Mouse (Mus musculus) MEL (cell line): ENCODE measurements around the gene Tmem116.

Experiments used
- CTCF ChIP-seq, 3 experiments: IDR thresholded peaks in 2 of 3; conservative IDR thresholded peaks in 1 of 3; 2 replicates each; pipeline ENCODE4 v1.5.1; 2011 to 2012; ENCODE audit warnings: low read length in 3 of 3, low read depth in 2 of 3, mild to moderate bottlenecking in 2 of 3, improper control_type of control experiment in 1 of 3, inconsistent platforms in 1 of 3, mixed read lengths in 1 of 3, moderate library complexity in 1 of 3; ENCODE audit not compliant: control insufficient read depth in 1 of 3, insufficient read depth in 1 of 3, poor library complexity in 1 of 3, severe bottlenecking in 1 of 3
- ELF1 ChIP-seq: IDR thresholded peaks from 2 replicates; pipeline ENCODE4 v1.6.1; 2014; ENCODE audit warnings: low read depth, mild to moderate bottlenecking, inconsistent platforms, low read length, improper control_type of control experiment, moderate library complexity
- MEF2A ChIP-seq: IDR thresholded peaks from 2 replicates; pipeline ENCODE4 v1.6.1; 2014; ENCODE audit warnings: low read depth, mild to moderate bottlenecking, inconsistent platforms, low read length, improper control_type of control experiment; ENCODE audit not compliant: poor library complexity, insufficient replicate concordance, severe bottlenecking; ENCODE audit errors: extremely low read depth
- POLR2A ChIP-seq, 2 experiments: IDR thresholded peaks; 2 replicates each; pipeline ENCODE4 v1.6.1; 2011 to 2012; ENCODE audit warnings: low read length in 2 of 2, mild to moderate bottlenecking in 2 of 2, control low read depth in 1 of 2, improper control_type of control experiment in 1 of 2, low read depth in 1 of 2, moderate library complexity in 1 of 2; ENCODE audit not compliant: control insufficient read depth in 1 of 2, insufficient read depth in 1 of 2, poor library complexity in 1 of 2
- POLR2AphosphoS5 ChIP-seq: IDR thresholded peaks from 2 replicates; pipeline ENCODE4 v1.6.1; 2012; ENCODE audit warnings: low read depth, borderline replicate concordance, mild to moderate bottlenecking, inconsistent platforms, low read length, moderate library complexity, mixed read lengths
- TAL1 ChIP-seq: IDR thresholded peaks from 2 replicates; pipeline ENCODE4 v1.6.1; 2012; ENCODE audit warnings: mild to moderate bottlenecking, inconsistent platforms, low read length, moderate library complexity, mixed read lengths
- ZNF384 ChIP-seq: IDR thresholded peaks from 2 replicates; pipeline ENCODE4 v1.6.1; 2012; ENCODE audit warnings: low read depth, mild to moderate bottlenecking, inconsistent platforms, low read length, improper control_type of control experiment

DNA sequence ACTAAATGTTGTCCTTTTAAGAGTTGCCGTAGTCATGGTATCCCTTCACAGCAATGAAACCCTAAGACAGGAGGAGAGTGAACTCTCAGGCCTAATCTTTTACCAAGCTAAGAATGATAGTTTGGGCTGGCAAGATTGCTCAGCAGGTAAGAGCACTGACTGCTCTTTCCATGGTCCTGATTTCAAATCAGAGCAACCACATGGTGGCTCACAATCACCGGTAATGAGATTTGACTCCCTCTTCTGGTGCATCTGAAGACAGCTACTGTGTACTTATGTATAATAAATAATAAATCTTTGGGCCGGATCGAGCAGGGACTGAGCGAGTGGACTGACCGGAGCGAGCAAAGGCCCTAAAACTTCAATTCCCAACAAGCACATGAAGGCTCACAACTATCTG, 89.5 kb downstream of the Tmem116 start:
- TF ChIP-seq ELF1 (no peak), POLR2A (IDR thresholded peaks at IDR 0.05; ENCODE audit: control insufficient read depth in 1 of 2, insufficient read depth in 1 of 2, low read depth in 1 of 2, low read length in 2 of 2, poor library complexity in 1 of 2) (no peak), POLR2AphosphoS5 (no peak), MEF2A (no peak), CTCF (IDR thresholded peaks at IDR 0.05 in 2 of 3, conservative IDR thresholded peaks at IDR 0.05 in 1 of 3; ENCODE audit: control insufficient read depth in 1 of 3, insufficient read depth in 1 of 3, low read depth in 2 of 3, low read length in 3 of 3, poor library complexity in 1 of 3, severe bottlenecking in 1 of 3) (peak in 1 of 3 experiments; percentile 13; a peak in 1 of 6 replicates), TAL1 (no peak), ZNF384 (no peak)
